Mouse (Mus musculus) forebrain, embryonic 14.5 days (tissue): ENCODE data around the gene Armc6. TPM values are rescaled to one million over a fixed set of nuclear protein-coding genes. Genes with fewer than 3 reads are reported as not detected.

Experiments used
- ATAC-seq: fragments of 200-750 bp; cut with Nextera tagmentation; 2 replicates; pipeline ENCODE4 v1.8.0; 2017; ENCODE audit warnings: mild to moderate bottlenecking, moderate library complexity
- DNase-seq: peaks from one replicate; pipeline ENCODE4 v3.0.0-alpha.2; 2015; ENCODE audit warnings: low spot score
- H3K27ac ChIP-seq: fragments of 300-500 bp; sonication (generic); 2 replicates; pipeline ENCODE4 v1.5.1; 2014; ENCODE audit warnings: low read depth, mild to moderate bottlenecking, control low read depth, low read length, moderate library complexity
- H3K27me3 ChIP-seq: fragments of 300-500 bp; sonication (generic); replicated peaks from 2 replicates; pipeline ENCODE4 v1.6.1; 2014; ENCODE audit warnings: low read length, control low read depth, mixed read lengths; ENCODE audit not compliant: control insufficient read depth, insufficient read depth
- H3K36me3 ChIP-seq: fragments of 300-500 bp; sonication (generic); 2 replicates; pipeline ENCODE4 v1.6.1; 2014; ENCODE audit warnings: low read length, control low read depth; ENCODE audit not compliant: control insufficient read depth, insufficient read depth
- H3K4me1 ChIP-seq: fragments of 300-500 bp; sonication (generic); 2 replicates; pipeline ENCODE4 v1.6.1; 2014; ENCODE audit warnings: antibody characterized with exemption, low read length, control low read depth; ENCODE audit not compliant: control insufficient read depth, insufficient read depth
- H3K4me2 ChIP-seq: fragments of 300-500 bp; sonication (generic); 2 replicates; pipeline ENCODE4 v1.6.1; 2014; ENCODE audit warnings: mild to moderate bottlenecking, control low read depth, low read length
- H3K4me3 ChIP-seq: fragments of 300-500 bp; sonication (generic); 2 replicates; pipeline ENCODE4 v1.5.1; 2014; ENCODE audit warnings: low read depth, low read length, control low read depth
- H3K9ac ChIP-seq: fragments of 300-500 bp; sonication (generic); 2 replicates; pipeline ENCODE4 v1.6.1; 2014; ENCODE audit warnings: mild to moderate bottlenecking, low read length, control low read depth, moderate library complexity
- H3K9me3 ChIP-seq: fragments of 300-500 bp; sonication (generic); replicated peaks from 2 replicates; pipeline ENCODE4 v1.6.1; 2016; ENCODE audit warnings: low read length, control low read depth, mixed read lengths; ENCODE audit not compliant: control insufficient read depth
- WGBS: fragments of 180-500 bp; shearing (Covaris S2); extraction: QIAGEN DNeasy Blood & Tissue Kit; methylation state at CpG from one replicate; pipeline ENCODE4 v1.1.7; 2014; 5-methylcytosine and 5-hydroxymethylcytosine counted together
- polyA plus RNA-seq: library from polyadenylated mRNA; unstranded; fragments of >200 nt; fragmentation: Nextera tagmentation; extraction: Ambion mirVana; gene quantifications from 2 replicates; pipeline ENCODE4 v1.2.1, GENCODE M21; 2014

Gene Armc6
- polyA plus RNA-seq, 1 experiment from 2014 or later: 79.2 TPM

DNA sequence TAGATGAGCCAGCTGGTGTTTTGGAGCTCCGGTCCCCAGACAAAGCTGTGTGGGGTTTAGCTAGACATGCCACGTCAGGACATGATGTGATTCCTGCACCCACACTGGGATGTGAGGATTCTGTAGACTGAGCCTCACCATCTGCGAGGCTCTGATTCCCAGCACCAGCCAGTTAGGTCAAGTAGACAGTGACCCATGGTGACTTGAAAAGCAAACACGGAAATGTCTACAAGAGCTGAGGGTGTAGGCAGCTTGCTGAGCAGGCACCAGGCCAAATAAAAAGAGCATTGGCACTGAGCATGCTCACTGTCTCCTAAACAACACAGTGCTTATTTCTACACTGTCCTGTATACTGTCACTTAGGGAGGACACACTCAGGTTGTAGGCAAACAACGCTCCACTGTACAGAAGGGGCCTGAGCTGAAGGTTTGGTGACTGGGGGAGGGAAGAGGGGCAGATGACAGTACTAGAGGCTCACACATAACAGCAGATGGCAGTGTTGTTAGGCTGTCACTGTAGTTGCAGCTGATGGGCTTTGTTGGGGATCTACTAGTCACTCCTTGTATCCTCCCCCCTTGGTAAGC lies 34.1 kb downstream of the Armc6 start:
- no peaks in the 10 kb centered on the region for H3K9me3 ChIP-seq
- DNase-seq: peak; percentile 65
- ATAC-seq: peak; percentile 84
- no peaks in the 10 kb centered on the region for H3K36me3 ChIP-seq
- 0 out of 2 replicates have a peak overlapping the region, but pooled peaks have one; percentile 35 for H3K27ac ChIP-seq
- H3K4me1 ChIP-seq: no peaks in the 10 kb centered on the region
- no peak overlapping the region for H3K4me2 ChIP-seq
- H3K27me3 ChIP-seq: no peaks in the 10 kb centered on the region
- no peak overlapping the region for H3K4me3 ChIP-seq
- 74% methylated on average over 5 of the region's 5 CpGs for WGBS
- H3K9ac ChIP-seq: no peak overlapping the region

GRCm38 (mm10) chr8:70197603-70198002 lies 36.7 kb downstream of the Armc6 start:
- H3K27me3 ChIP-seq: no peaks in the 10 kb centered on the region
- no peaks in the 10 kb centered on the region for H3K9me3 ChIP-seq
- no peaks in the 10 kb centered on the region for H3K4me1 ChIP-seq
- H3K4me2 ChIP-seq: no peak overlapping the region
- ATAC-seq (no peak), DNase-seq (no peak)
- WGBS: 34% methylated on average over 7 of the region's 7 CpGs
- H3K27ac ChIP-seq: no peak overlapping the region
- H3K4me3 ChIP-seq: no peak overlapping the region
- H3K36me3 ChIP-seq: no peaks in the 10 kb centered on the region
- H3K9ac ChIP-seq: no peak overlapping the region

DNA sequence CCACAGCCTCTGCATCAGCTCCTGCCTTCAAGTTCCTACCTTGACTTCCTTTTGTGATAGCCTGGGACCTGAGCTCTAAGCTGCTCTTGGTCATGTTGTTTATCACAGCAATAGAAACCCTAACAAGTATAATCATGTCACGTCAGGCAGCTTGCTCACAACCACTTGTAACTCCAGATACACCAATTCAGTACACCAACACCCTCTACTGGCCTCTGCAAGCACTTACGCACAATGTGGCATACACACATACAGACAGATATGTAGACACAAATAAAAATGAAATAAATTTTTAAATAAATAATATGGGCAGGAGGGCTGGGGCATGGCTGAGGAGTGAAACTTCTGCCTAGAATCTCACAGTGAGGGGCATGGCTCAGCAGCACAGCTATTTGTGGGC lies 38.5 kb downstream of the Armc6 start:
- Histone ChIP-seq H3K36me3 (no peaks in the 10 kb centered on the region), H3K9me3 (no peaks in the 10 kb centered on the region), H3K4me3 (no peak overlapping the region), H3K27me3 (no peaks in the 10 kb centered on the region), H3K27ac (no peak overlapping the region), H3K4me2 (no peak overlapping the region), H3K4me1 (no peaks in the 10 kb centered on the region), H3K9ac (no peak overlapping the region)
- 73% methylated on average over 2 of the region's 2 CpGs for WGBS
- DNase-seq: no peak
- no peak for ATAC-seq

GRCm38 (mm10) chr8:70194191-70194590 lies 40.1 kb downstream of the Armc6 start:
- H3K4me1 ChIP-seq: no peaks in the 10 kb centered on the region
- no peak for ATAC-seq
- no peak overlapping the region for H3K4me2 ChIP-seq
- no peak overlapping the region for H3K4me3 ChIP-seq
- DNase-seq: no peak
- no peaks in the 10 kb centered on the region for H3K9me3 ChIP-seq
- H3K9ac ChIP-seq: no peak overlapping the region
- H3K27me3 ChIP-seq: no peaks in the 10 kb centered on the region
- H3K36me3 ChIP-seq: no peaks in the 10 kb centered on the region
- WGBS: 91% methylated on average over 3 of the region's 3 CpGs
- no peak overlapping the region for H3K27ac ChIP-seq

GRCm38 (mm10) chr8:70193238-70193637 lies 41.0 kb downstream of the Armc6 start:
- Histone ChIP-seq H3K9ac (no peak overlapping the region), H3K4me3 (no peak overlapping the region), H3K27ac (no peak overlapping the region), H3K4me2 (no peak overlapping the region), H3K36me3 (no peaks in the 10 kb centered on the region), H3K27me3 (no peaks in the 10 kb centered on the region), H3K9me3 (no peaks in the 10 kb centered on the region), H3K4me1 (no peaks in the 10 kb centered on the region)
- DNase-seq (no peak), ATAC-seq (no peak)
- WGBS: 75% methylated on average over 5 of the region's 5 CpGs

GRCm38 (mm10) chr8:70188707-70189106 lies 45.6 kb downstream of the Armc6 start:
- 68% methylated on average over 7 of the region's 7 CpGs for WGBS
- Histone ChIP-seq H3K9me3 (no peaks in the 10 kb centered on the region), H3K36me3 (no peaks in the 10 kb centered on the region), H3K27ac (no peak overlapping the region), H3K9ac (no peak overlapping the region), H3K4me1 (no peaks in the 10 kb centered on the region), H3K4me2 (no peak overlapping the region), H3K4me3 (no peak overlapping the region), H3K27me3 (no peaks in the 10 kb centered on the region)
- no peak for ATAC-seq
- DNase-seq: no peak

DNA sequence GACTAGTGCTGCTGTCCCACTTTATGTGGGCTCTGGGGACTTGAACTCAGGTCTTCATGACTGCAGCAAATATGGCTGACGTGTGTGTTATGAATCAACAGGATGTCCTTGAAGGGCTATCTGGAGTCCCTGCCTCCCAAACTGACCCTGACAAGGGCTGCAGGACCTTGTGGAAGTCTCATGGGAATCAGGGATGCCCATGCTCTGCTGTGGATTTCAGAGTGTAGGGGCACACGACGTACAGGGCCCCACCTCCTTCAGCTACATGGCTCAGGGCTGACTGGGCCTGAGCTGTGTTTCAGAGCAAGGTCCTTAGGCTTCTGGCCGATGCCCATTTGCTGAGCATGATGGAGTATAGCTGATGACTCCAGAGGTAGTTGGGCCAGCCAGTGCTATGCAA lies 51.1 kb downstream of the Armc6 start:
- 91% methylated on average over 4 of the region's 4 CpGs for WGBS
- Histone ChIP-seq H3K4me3 (no peak overlapping the region), H3K27me3 (no peaks in the 10 kb centered on the region), H3K9me3 (no peaks in the 10 kb centered on the region), H3K36me3 (peaks cover 27% of the 10 kb centered on the region), H3K4me2 (no peak overlapping the region), H3K4me1 (no peaks in the 10 kb centered on the region), H3K27ac (no peak overlapping the region), H3K9ac (no peak overlapping the region)
- DNase-seq (no peak), ATAC-seq (no peak)

DNA sequence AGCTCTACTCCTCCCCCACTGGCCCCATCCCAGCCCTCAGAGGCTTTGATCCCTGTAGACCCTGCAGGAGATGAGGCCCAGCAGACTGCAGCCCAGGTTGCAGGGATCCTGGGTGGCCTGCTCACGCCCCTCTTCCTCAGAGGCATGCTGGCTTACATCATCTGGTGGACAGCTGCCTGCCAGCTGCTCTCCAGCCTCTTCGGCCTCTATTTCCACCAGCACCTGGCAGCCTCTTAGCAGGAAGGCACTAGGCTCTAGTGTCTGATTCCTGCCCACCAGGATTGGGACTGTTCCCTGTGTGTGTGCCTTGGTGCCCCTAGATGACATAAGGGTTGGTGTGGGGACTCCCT lies 52.4 kb downstream of the Armc6 start:
- no peak overlapping the region for H3K4me3 ChIP-seq
- no peak overlapping the region for H3K4me2 ChIP-seq
- DNase-seq (no peak), ATAC-seq (no peak)
- no peak overlapping the region for H3K27ac ChIP-seq
- H3K9me3 ChIP-seq: no peaks in the 10 kb centered on the region
- H3K36me3 ChIP-seq: peaks cover 38% of the 10 kb centered on the region
- no peak overlapping the region for H3K9ac ChIP-seq
- no peaks in the 10 kb centered on the region for H3K27me3 ChIP-seq
- WGBS: 85% methylated on average over 2 of the region's 2 CpGs
- no peaks in the 10 kb centered on the region for H3K4me1 ChIP-seq

- H3K4me2 ChIP-seq: no peak overlapping the region
- peaks cover 40% of the 10 kb centered on the region for H3K36me3 ChIP-seq
- no peaks in the 10 kb centered on the region for H3K4me1 ChIP-seq
- H3K9me3 ChIP-seq: no peaks in the 10 kb centered on the region
- no peak overlapping the region for H3K4me3 ChIP-seq
- H3K9ac ChIP-seq: no peak overlapping the region; the same call in 1 of the 2 replicates
- ATAC-seq (no peak), DNase-seq (no peak)
- 91% methylated on average over 16 of the region's 16 CpGs for WGBS
- H3K27ac ChIP-seq: no peak overlapping the region
- H3K27me3 ChIP-seq: no peaks in the 10 kb centered on the region
Measured at GRCm38 (mm10) chr8:70181212-70181902, 52.9 kb downstream of the Armc6 start.
